Mouse (Mus musculus): Measurements from ENCODE around the gene Taf13. TPM values are rescaled to one million over a fixed set of nuclear protein-coding genes. Genes with fewer than 3 reads are reported as not detected.
"Not testable (repeated sequence)": the region's sequence is repeated elsewhere in the genome, so short reads cannot be mapped to it uniquely, and the experiment has no call there.

Taf13 gene
- total RNA-seq, 1 experiment from 2014 or later, result 46.6 TPM

GRCm38 (mm10) chr3:108569636-108570035 is 1.9 kb upstream of the Taf13 start:
- not testable (repeated sequence) for ATAC-seq (ENCODE audit: extremely low read depth, insufficient number of reproducible peaks, low FRiP score, poor library complexity, severe bottlenecking)

- ATAC-seq (ENCODE audit: extremely low read depth, insufficient number of reproducible peaks, low FRiP score, poor library complexity, severe bottlenecking), result no peak
These were observed 685 bp upstream of the Taf13 start for GRCm38 (mm10) chr3:108570813-108571212.

- no peak for ATAC-seq (ENCODE audit: extremely low read depth, insufficient number of reproducible peaks, low FRiP score, poor library complexity, severe bottlenecking)
These were observed 962 bp downstream of the Taf13 start for GRCm38 (mm10) chr3:108572309-108573010.

- ATAC-seq (ENCODE audit: extremely low read depth, insufficient number of reproducible peaks, low FRiP score, poor library complexity, severe bottlenecking), result no peak
These were observed 2.5 kb downstream of the Taf13 start for GRCm38 (mm10) chr3:108574018-108574417.

GRCm38 (mm10) chr3:108584580-108584979 is 13.1 kb downstream of the Taf13 start:
- no peak for ATAC-seq (ENCODE audit: extremely low read depth, insufficient number of reproducible peaks, low FRiP score, poor library complexity, severe bottlenecking)

- ATAC-seq (ENCODE audit: extremely low read depth, insufficient number of reproducible peaks, low FRiP score, poor library complexity, severe bottlenecking), result no peak
These were observed 16.9 kb downstream of the Taf13 start for GRCm38 (mm10) chr3:108588446-108588845.

GRCm38 (mm10) chr3:108590786-108591529 is 19.5 kb downstream of the Taf13 start, which contains the start of gene Wdr47:
Gene Wdr47, plus strand, starts transcription at chr3:108591279.
- peak; percentile 99 for ATAC-seq (ENCODE audit: extremely low read depth, insufficient number of reproducible peaks, low FRiP score, poor library complexity, severe bottlenecking)

- ATAC-seq (ENCODE audit: extremely low read depth, insufficient number of reproducible peaks, low FRiP score, poor library complexity, severe bottlenecking), result no peak
These were observed 20.3 kb downstream of the Taf13 start for GRCm38 (mm10) chr3:108591530-108592522.

- peak; percentile 56; the same call in 1 of the 2 replicates for ATAC-seq (ENCODE audit: extremely low read depth, insufficient number of reproducible peaks, low FRiP score, poor library complexity, severe bottlenecking)
These were observed 37.4 kb downstream of the Taf13 start for GRCm38 (mm10) chr3:108608906-108609305.

Other genes with a start within 250 kb of the Taf13 start
- gene Mybphl, start 206.8 kb upstream of the Taf13 start, total RNA-seq (2017), result not detected in 2 replicates
- 0.35 and 1.7 TPM in 2 replicates for gene Psrc1, start 187.9 kb upstream of the Taf13 start, total RNA-seq (2017)
- 0.86 and 1.6 TPM in 2 replicates for gene Celsr2, start 156.1 kb upstream of the Taf13 start, total RNA-seq (2017)
- 148 and 192 TPM in 2 replicates for gene Sars, start 126.5 kb upstream of the Taf13 start, total RNA-seq (2017)
- not detected in 2 replicates for gene 1700013F07Rik, start 37.5 kb upstream of the Taf13 start, total RNA-seq (2017)
- 0.12 TPM in 1 of 2 replicates, not detected in the other for gene 5330417C22Rik, start 35.2 kb upstream of the Taf13 start, total RNA-seq (2017)
- gene Tmem167b, start 9.2 kb upstream of the Taf13 start, total RNA-seq (2017), result 65.3 and 66.4 TPM in 2 replicates
- gene Wdr47, start 19.6 kb downstream of the Taf13 start, total RNA-seq (2017), result 29.6 and 38.4 TPM in 2 replicates
- gene Clcc1, start 82.2 kb downstream of the Taf13 start, total RNA-seq (2017), result 68.9 and 74.0 TPM in 2 replicates
- gene Gpsm2, start 150.6 kb downstream of the Taf13 start, total RNA-seq (2017), result 1.6 and 1.7 TPM in 2 replicates
- not detected in 2 replicates for gene Aknad1, start 168.0 kb downstream of the Taf13 start, total RNA-seq (2017)